Comparison of ENCODE assay signal across 9 mouse cellular contexts in the genomic region with DNA sequence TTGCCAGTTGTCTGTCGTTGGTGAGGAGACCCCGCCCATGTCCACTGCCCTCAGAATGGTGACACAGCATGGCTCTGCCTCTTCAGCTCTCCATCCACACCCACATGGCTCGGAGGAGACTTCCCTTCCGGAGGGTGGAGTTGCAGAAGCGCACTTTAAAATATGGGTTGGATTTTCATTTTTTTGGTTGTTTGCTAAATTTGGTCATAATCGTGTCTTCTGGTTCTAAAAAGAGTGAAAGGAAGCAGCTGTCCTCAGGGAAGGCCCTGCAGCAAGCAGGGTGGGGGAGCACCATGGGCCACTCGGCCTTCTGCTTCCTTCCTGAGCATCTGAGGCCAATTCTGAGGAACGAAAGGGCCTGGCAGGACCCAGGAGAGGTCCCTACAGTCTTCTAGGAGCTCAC. TPM values are rescaled to one million over a fixed set of nuclear protein-coding genes. Genes with fewer than 3 reads are reported as not detected.
A peak's percentile ranks its signal among the peaks of the same experiment; 100 is the strongest.
DNase-seq lines count a peak whose midpoint lies in the region; ATAC-seq and TF ChIP-seq lines count a peak whose summit lies in the region.
"Had no signal": no experiment of that assay in that cellular context is flagged by ENCODE, and none has a peak within 500 bp of the region (broad histone marks: within the 10 kb centered on the region; RNA-seq: fewer than 3 reads in every experiment).

No protein-coding gene starts in this region.

- no peak overlapping the region for H3K4me2 ChIP-seq in intestine, embryonic 15.5 days (replicated peaks)
- no peak overlapping the region for H3K4me2 ChIP-seq in intestine, postnatal 0 days (replicated peaks; ENCODE audit: low read depth)
- no peak overlapping the region for H3K4me2 ChIP-seq in embryonic facial prominence, embryonic 15.5 days (replicated peaks)
- H3K4me2 ChIP-seq in hindbrain, embryonic 13.5 days = no peak overlapping the region
- no peak overlapping the region for H3K4me2 ChIP-seq in midbrain, embryonic 13.5 days (replicated peaks)
- H3K4me2 ChIP-seq: embryonic facial prominence, embryonic 12.5 days had no signal

- H3K27me3 ChIP-seq in intestine, embryonic 15.5 days (replicated peaks) = no peaks in the 10 kb centered on the region
- no peaks in the 10 kb centered on the region for H3K27me3 ChIP-seq in intestine, postnatal 0 days (replicated peaks; ENCODE audit: control insufficient read depth, insufficient read depth, low read length)
- no peaks in the 10 kb centered on the region for H3K27me3 ChIP-seq in embryonic facial prominence, embryonic 15.5 days
- no peaks in the 10 kb centered on the region for H3K27me3 ChIP-seq in hindbrain, embryonic 13.5 days
- no peaks in the 10 kb centered on the region for H3K27me3 ChIP-seq in midbrain, embryonic 13.5 days
- no peaks in the 10 kb centered on the region for H3K27me3 ChIP-seq in hindbrain, embryonic 10.5 days (ENCODE audit: insufficient read depth, poor library complexity, severe bottlenecking)

- H3K4me1 ChIP-seq in intestine, embryonic 15.5 days (replicated peaks) = peaks cover 18% of the 10 kb centered on the region
- H3K4me1 ChIP-seq in intestine, postnatal 0 days (replicated peaks; ENCODE audit: control insufficient read depth, insufficient read depth, low read length) = no peaks in the 10 kb centered on the region
- peaks cover 34% of the 10 kb centered on the region for H3K4me1 ChIP-seq in embryonic facial prominence, embryonic 15.5 days
- H3K4me1 ChIP-seq in hindbrain, embryonic 13.5 days (replicated peaks) = peaks cover 12% of the 10 kb centered on the region; the same call in 1 of the 2 replicates
- H3K4me1 ChIP-seq in midbrain, embryonic 13.5 days (replicated peaks) = peaks cover 18% of the 10 kb centered on the region
- H3K4me1 ChIP-seq in hindbrain, embryonic 10.5 days (replicated peaks) = peaks cover 42% of the 10 kb centered on the region

- no peak for TF ChIP-seq CTCF in intestine, postnatal 0 days (IDR thresholded peaks at IDR 0.05; ENCODE audit: low read depth)

- peak; percentile 72 for DNase-seq in kidney, adult 11 months
- no peak for DNase-seq in hindbrain, embryonic 10.5 days (ENCODE audit: low spot score)

- no peak overlapping the region for H3K9ac ChIP-seq in intestine, embryonic 15.5 days
- H3K9ac ChIP-seq in intestine, postnatal 0 days (ENCODE audit: low read depth, low read length) = no peak overlapping the region
- no peak overlapping the region for H3K9ac ChIP-seq in embryonic facial prominence, embryonic 15.5 days
- no peak overlapping the region for H3K9ac ChIP-seq in hindbrain, embryonic 13.5 days
- H3K9ac ChIP-seq in midbrain, embryonic 13.5 days (replicated peaks) = no peak overlapping the region
- H3K9ac ChIP-seq: embryonic facial prominence, embryonic 12.5 days had no signal

- H3K4me3 ChIP-seq in intestine, embryonic 15.5 days (replicated peaks) = no peak overlapping the region
- no peak overlapping the region for H3K4me3 ChIP-seq in intestine, postnatal 0 days (ENCODE audit: low read depth, low read length)
- H3K4me3 ChIP-seq in embryonic facial prominence, embryonic 15.5 days (replicated peaks) = no peak overlapping the region
- no peak overlapping the region for H3K4me3 ChIP-seq in hindbrain, embryonic 13.5 days
- no peak overlapping the region for H3K4me3 ChIP-seq in midbrain, embryonic 13.5 days (replicated peaks)
- no peak overlapping the region for H3K4me3 ChIP-seq in hindbrain, embryonic 10.5 days
- H3K4me3 ChIP-seq: embryonic facial prominence, embryonic 12.5 days had no signal

- 55% methylated on average over 8 of the region's 8 CpGs for WGBS in intestine, embryonic 15.5 days
- 66% methylated on average over 8 of the region's 8 CpGs for WGBS in intestine, postnatal 0 days
- WGBS in embryonic facial prominence, embryonic 15.5 days = 66% methylated on average over 8 of the region's 8 CpGs
- WGBS in hindbrain, embryonic 13.5 days = 87% methylated on average over 8 of the region's 8 CpGs
- 88% methylated on average over 8 of the region's 8 CpGs for WGBS in midbrain, embryonic 13.5 days
- 79% methylated on average over 8 of the region's 8 CpGs for WGBS in hindbrain, embryonic 10.5 days

- H3K27ac ChIP-seq in intestine, embryonic 15.5 days = no peak overlapping the region
- no peak overlapping the region; the same call in 1 of the 2 replicates for H3K27ac ChIP-seq in intestine, postnatal 0 days (ENCODE audit: low read depth, low read length)
- H3K27ac ChIP-seq in embryonic facial prominence, embryonic 15.5 days (replicated peaks) = 0 out of 2 replicates have a peak overlapping the region, but pooled peaks have one; percentile 4
- H3K27ac ChIP-seq in hindbrain, embryonic 13.5 days = no peak overlapping the region
- no peak overlapping the region for H3K27ac ChIP-seq in midbrain, embryonic 13.5 days
- no peak overlapping the region for H3K27ac ChIP-seq in hindbrain, embryonic 10.5 days
- H3K27ac ChIP-seq: embryonic facial prominence, embryonic 12.5 days had no signal

- ATAC-seq in intestine, embryonic 15.5 days = 0 out of 2 replicates have a peak, but pooled peaks have one; percentile 41
- ATAC-seq in intestine, postnatal 0 days = no peak
- no peak for ATAC-seq in embryonic facial prominence, embryonic 15.5 days (ENCODE audit: insufficient number of reproducible peaks, low FRiP score, low TSS enrichment, low read depth)
- ATAC-seq in megakaryocyte progenitor cell, adult 5-6 weeks (replicated peaks; ENCODE audit: poor library complexity) = peak; percentile 39; the same call in 1 of the 2 replicates
- no peak for ATAC-seq in hindbrain, embryonic 13.5 days (ENCODE audit: low FRiP score)
- no peak for ATAC-seq in midbrain, embryonic 13.5 days

- H3K36me3 ChIP-seq in intestine, embryonic 15.5 days = no peaks in the 10 kb centered on the region
- H3K36me3 ChIP-seq in intestine, postnatal 0 days (ENCODE audit: control insufficient read depth, insufficient read depth) = no peaks in the 10 kb centered on the region
- no peaks in the 10 kb centered on the region for H3K36me3 ChIP-seq in embryonic facial prominence, embryonic 15.5 days
- H3K36me3 ChIP-seq in hindbrain, embryonic 13.5 days = no peaks in the 10 kb centered on the region
- H3K36me3 ChIP-seq in midbrain, embryonic 13.5 days = no peaks in the 10 kb centered on the region
- no peaks in the 10 kb centered on the region for H3K36me3 ChIP-seq in hindbrain, embryonic 10.5 days
- H3K36me3 ChIP-seq: embryonic facial prominence, embryonic 12.5 days had no signal

- no peaks in the 10 kb centered on the region for H3K9me3 ChIP-seq in intestine, embryonic 15.5 days
- H3K9me3 ChIP-seq in intestine, postnatal 0 days (ENCODE audit: control insufficient read depth) = no peaks in the 10 kb centered on the region
- H3K9me3 ChIP-seq in embryonic facial prominence, embryonic 15.5 days (replicated peaks) = no peaks in the 10 kb centered on the region
- no peaks in the 10 kb centered on the region for H3K9me3 ChIP-seq in hindbrain, embryonic 13.5 days
- H3K9me3 ChIP-seq in midbrain, embryonic 13.5 days = no peaks in the 10 kb centered on the region
- no peaks in the 10 kb centered on the region for H3K9me3 ChIP-seq in hindbrain, embryonic 10.5 days
- H3K9me3 ChIP-seq: embryonic facial prominence, embryonic 12.5 days had no signal

RNA-seq across cellular contexts. Expression of a gene that starts 45.0 kb away (rescaled TPM):
- 21.5 and 23.7 TPM in 2 replicates for polyA plus RNA-seq in intestine, embryonic 15.5 days (2015; fragmentation: Nextera tagmentation; extraction: Ambion mirVana)
- polyA plus RNA-seq in intestine, postnatal 0 days (2015; fragmentation: Nextera tagmentation; extraction: Ambion mirVana) = 16.5 and 19.2 TPM in 2 replicates
- polyA plus RNA-seq in embryonic facial prominence, embryonic 15.5 days (2015; fragmentation: Nextera tagmentation; extraction: Ambion mirVana) = 4.2 and 5.0 TPM in 2 replicates
- 0.64 and 1.0 TPM in 2 replicates for total RNA-seq in megakaryocyte progenitor cell, adult 5-6 weeks (2015)
- 1.7 and 1.9 TPM in 2 replicates for total RNA-seq in megakaryocyte progenitor cell, adult 5-6 weeks (2017)
- 1.1 and 1.5 TPM in 2 replicates for polyA plus RNA-seq in hindbrain, embryonic 13.5 days (2015; fragmentation: Nextera tagmentation; extraction: Ambion mirVana)
- polyA plus RNA-seq in midbrain, embryonic 13.5 days (2015; fragmentation: Nextera tagmentation; extraction: Ambion mirVana) = 2.7 and 5.6 TPM in 2 replicates
- 2.5 and 3.6 TPM in 2 replicates for polyA plus RNA-seq in hindbrain, embryonic 10.5 days (2016; fragmentation: Nextera tagmentation; extraction: Ambion mirVana)

Comparison
In these comparisons a context has a peak if more than half of its experiments do, and no peak if none do; other contexts are left out.
1. ATAC-seq: peak in intestine, embryonic 15.5 days (single experiment) and megakaryocyte progenitor cell, adult 5-6 weeks (single experiment); none in intestine, postnatal 0 days (single experiment), embryonic facial prominence, embryonic 15.5 days (single experiment), hindbrain, embryonic 13.5 days (single experiment) and midbrain, embryonic 13.5 days (single experiment).